Mouse (Mus musculus): ENCODE measurements around the gene Iqschfp.

GRCm38 (mm10) chr3:68419792-68420191, 527.8 kb downstream of the Iqschfp start:
- TF ChIP-seq CTCF (IDR thresholded peaks at IDR 0.05; ENCODE audit: low read depth) (no peak), EP300 (IDR thresholded peaks at IDR 0.05; ENCODE audit: low read depth) (no peak)
